Mouse (Mus musculus): ENCODE measurements around the gene Btbd19.

The Btbd19 gene

DNA sequence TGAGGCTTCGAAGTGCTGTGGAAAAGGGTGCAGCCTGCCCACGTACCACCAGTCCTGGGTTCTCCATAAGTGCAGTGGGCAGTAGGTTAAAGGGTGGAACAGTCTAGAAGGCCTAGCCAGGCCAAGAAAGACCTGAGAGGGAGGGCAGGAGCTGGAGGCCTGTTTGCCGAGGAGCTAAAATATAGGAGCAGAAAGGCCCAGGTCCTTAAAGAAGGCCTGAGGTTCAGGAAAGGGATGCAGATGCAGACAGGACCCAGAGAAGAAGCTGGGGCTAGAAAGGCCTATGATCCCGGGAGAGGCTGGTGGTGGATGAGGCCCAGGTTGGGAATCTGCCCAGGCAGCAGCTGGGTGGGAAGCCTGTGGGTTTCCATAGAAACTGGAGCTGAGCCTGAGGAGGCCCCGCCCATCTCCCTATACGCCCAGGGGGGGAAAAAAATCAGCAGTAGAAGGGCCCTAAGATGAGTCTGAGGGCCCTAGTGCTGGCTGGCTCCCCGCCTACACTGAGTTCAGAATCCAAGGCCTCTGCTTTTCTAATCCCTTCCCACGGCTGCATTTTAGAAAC, at the start of gene Btbd19:
Btbd19 (minus strand) TSS at position 378 of the 562 bp plus-strand sequence.
- DNase-seq (ENCODE audit: low read depth, low spot score), result no peak

DNA sequence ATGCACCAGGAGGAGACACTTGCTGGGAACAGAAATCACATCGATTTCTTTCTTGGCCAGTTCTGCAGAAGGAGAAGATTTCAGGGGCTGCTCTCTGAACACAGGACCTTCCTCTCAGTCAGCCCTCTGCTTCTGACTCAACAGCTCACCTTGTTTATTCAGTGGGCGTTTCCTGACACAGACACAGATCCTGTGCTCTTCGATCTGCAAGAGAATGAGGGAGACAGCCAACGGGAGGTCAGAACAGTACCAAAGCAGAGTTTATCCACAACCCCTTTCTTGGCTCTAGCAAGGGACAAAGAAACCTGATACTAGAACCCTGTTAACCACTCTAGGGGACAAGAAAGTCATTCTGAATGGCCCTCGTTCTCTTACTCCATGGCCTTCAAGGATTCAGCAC, 44.4 kb upstream of the Btbd19 start:
- DNase-seq (ENCODE audit: low read depth, low spot score), result no peak

GRCm38 (mm10) chr4:117161183-117161582, 35.7 kb upstream of the Btbd19 start:
- no peak for DNase-seq (ENCODE audit: low read depth, low spot score)

DNA sequence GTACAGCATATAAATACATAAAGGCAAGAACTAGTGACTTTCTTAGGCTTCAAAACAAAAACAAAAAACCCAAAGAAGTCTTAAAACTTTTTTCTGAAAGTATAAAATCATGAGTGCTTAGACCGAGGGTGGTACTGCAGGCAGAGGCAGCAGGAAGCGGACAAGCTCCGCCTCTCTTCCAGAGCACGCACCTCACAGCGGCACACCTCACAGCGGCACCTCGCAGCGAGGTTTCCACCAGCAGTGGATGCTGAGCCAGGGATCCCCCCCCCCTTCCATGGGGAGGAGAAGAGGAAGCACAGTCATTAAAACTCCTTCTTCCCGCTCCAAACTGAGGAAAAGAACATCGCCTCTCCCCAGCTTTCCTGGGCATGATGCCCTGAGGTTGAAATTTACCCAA, 34.1 kb upstream of the Btbd19 start:
- DNase-seq (ENCODE audit: low read depth, low spot score), result no peak

DNA sequence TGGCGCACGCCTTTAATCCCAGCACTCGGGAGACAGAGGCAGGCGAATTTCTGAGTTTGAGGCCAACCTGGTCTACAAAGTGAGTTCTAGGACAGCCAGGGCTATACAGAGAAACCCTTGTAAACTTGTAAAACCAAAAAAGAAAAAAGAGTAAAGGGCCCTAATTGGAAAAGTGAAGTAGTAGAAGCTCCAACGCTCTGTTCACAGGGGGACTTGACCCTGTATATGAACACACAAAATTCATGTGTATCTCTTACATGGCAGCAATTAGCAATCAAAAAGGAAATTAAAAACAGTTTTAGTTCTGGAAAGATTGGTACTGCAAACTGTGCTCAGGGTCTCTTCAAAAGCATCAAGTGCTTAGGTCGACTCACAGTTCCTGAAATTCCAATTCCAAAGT, 30.8 kb upstream of the Btbd19 start:
- DNase-seq (ENCODE audit: low read depth, low spot score), result no peak

DNA sequence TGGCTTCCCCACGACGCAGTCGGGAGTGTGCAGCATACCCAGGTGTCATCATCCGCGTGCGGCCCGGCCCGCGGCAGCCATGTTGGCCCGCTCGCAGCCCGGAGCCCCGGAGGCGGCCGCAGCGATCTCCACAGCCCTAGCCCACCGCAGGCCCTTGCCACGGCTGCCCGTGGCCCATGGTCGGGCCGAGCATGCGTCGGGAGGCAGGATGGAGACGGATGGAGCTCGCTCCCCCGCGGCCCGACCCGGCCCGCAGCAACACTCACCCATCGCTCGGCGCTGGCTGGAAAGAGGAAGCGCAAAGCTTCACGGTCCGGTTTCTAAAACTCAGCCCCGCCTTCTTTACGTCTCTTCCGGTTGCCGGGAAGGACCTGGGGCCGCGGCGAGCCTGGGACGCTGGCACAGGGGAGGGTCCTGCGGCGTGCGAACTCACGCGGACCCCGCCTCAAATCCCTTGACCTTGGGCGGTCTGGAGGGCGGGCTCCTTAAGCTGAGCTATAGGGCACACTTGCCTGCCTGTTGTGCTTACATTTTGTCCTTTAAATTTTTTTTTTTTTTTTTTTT, 30.3 kb upstream of the Btbd19 start, which contains the start of gene Rps8:
Rps8 (minus strand) TSS at position 452 of the 564 bp plus-strand sequence.
- peak; percentile 78 for DNase-seq (ENCODE audit: low read depth, low spot score)

- DNase-seq (ENCODE audit: low read depth, low spot score), result no peak
Measured at GRCm38 (mm10) chr4:117155020-117155791, 29.7 kb upstream of the Btbd19 start.

- no peak for DNase-seq (ENCODE audit: low read depth, low spot score)
Measured at GRCm38 (mm10) chr4:117152714-117153113, 27.2 kb upstream of the Btbd19 start.

GRCm38 (mm10) chr4:117151416-117151815, 25.9 kb upstream of the Btbd19 start:
- no peak for DNase-seq (ENCODE audit: low read depth, low spot score)

- no peak for DNase-seq (ENCODE audit: low read depth, low spot score)
Measured at GRCm38 (mm10) chr4:117150212-117150733, 24.7 kb upstream of the Btbd19 start.

DNA sequence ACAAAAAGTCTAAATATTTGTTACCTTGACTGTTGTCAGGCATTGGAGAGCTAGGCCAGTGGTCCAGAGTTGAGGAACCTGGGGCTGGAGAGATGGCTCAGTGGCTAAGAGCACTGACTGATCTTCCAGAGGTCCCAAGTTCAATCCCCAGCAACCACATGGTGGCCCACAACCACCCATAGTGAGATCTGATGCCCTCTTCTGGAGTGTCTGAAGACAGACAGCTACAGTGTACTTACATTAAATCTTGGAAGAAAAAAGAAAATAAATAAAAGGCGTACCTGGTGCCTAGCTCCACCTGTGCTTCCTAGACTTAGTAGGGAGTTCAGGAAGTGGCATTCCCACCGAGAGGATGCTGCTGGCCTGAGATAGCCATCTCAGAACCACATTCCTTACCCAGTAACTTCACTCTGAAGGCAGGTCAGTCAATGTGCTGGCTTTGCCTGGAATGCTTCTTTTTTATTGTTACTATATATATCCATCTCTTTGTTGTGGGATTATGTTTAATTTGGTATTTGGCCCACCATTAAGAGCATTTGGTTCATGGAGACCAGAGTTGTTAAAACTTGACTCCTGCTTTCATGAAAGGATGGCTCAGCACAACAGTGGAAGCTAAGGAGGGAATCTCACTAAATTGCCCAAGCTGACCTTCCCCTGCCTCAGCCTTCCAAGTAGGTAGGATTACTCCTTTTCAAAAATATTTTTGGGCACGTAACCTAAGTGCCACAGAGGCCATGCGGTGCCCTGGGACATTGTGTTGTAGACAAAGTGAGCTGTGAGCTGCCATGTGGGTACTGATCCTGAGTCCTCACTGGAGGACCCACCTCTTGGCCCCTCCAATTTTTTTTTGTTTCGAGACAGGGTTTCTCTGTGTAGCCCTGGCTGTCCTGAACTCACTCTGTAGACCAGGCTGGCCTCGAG, 24.0 kb upstream of the Btbd19 start:
- DNase-seq (ENCODE audit: low read depth, low spot score), result no peak

DNA sequence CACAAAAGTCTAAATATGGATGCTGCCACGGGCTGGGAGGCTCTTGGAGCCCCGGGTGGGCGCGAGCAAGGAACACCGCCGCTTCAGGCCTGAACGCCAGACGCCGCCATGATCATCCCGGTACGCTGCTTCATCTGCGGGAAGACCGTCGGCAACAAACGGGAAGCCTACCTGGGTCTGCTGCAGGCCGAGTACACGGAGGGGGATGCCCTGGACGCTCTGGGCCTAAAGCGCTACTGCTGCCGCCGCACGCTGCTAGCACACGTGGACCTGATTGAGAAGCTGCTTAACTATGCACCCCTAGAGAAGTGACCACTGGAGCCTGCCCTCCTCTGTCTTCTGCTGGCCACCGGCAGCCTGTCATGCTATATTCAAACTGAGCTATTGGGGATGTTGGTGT, 23.3 kb upstream of the Btbd19 start:
- no peak for DNase-seq (ENCODE audit: low read depth, low spot score)

- DNase-seq (ENCODE audit: low read depth, low spot score), result no peak
Measured at GRCm38 (mm10) chr4:117148047-117148713, 22.7 kb upstream of the Btbd19 start.

DNA sequence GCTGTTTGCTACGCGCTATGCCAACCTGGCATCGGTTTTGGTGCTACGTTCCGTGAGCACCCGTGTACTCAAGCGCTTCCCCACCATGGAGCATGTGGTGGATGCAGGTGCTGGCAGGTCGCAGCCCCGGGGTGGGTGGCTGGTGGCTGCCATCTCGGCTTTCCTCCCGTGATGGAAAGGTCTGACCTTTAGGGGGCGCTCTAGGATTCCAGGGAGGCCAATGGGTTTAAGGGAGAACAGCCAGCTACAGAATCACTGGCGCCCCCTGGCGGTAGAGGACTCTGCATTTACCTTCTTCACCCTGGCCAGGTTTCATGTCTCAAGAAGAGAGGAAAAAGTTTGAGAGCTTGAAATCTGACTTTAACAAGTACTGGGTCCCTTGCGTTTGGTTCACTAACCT, 20.7 kb upstream of the Btbd19 start:
- peak; percentile 79 for DNase-seq (ENCODE audit: low read depth, low spot score)

DNA sequence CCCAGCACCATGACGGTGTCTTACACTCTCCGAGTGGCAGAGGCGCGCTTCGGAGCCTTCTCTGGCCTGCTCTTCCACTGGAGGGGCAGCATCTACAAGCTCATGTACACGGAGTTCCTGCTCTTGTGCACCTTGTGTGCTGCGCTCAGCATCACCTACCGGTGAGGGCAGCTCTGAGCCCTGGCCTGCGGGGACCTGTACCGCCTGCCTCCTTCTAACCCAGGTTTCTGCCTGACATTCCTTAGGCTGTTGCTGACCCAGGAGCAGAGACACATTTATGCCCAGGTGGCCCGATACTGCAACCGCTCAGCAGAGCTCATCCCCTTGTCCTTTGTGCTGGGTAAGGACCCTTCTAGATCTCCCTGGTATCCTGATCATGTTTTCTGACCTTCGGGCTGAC, 19.7 kb upstream of the Btbd19 start:
- DNase-seq (ENCODE audit: low read depth, low spot score), result no peak

GRCm38 (mm10) chr4:117143023-117143422, 17.5 kb upstream of the Btbd19 start:
- no peak for DNase-seq (ENCODE audit: low read depth, low spot score)

- DNase-seq (ENCODE audit: low read depth, low spot score), result no peak
Measured at GRCm38 (mm10) chr4:117140613-117141012, 15.1 kb upstream of the Btbd19 start.

GRCm38 (mm10) chr4:117139217-117139612, 13.7 kb upstream of the Btbd19 start:
- no peak for DNase-seq (ENCODE audit: low read depth, low spot score)

DNA sequence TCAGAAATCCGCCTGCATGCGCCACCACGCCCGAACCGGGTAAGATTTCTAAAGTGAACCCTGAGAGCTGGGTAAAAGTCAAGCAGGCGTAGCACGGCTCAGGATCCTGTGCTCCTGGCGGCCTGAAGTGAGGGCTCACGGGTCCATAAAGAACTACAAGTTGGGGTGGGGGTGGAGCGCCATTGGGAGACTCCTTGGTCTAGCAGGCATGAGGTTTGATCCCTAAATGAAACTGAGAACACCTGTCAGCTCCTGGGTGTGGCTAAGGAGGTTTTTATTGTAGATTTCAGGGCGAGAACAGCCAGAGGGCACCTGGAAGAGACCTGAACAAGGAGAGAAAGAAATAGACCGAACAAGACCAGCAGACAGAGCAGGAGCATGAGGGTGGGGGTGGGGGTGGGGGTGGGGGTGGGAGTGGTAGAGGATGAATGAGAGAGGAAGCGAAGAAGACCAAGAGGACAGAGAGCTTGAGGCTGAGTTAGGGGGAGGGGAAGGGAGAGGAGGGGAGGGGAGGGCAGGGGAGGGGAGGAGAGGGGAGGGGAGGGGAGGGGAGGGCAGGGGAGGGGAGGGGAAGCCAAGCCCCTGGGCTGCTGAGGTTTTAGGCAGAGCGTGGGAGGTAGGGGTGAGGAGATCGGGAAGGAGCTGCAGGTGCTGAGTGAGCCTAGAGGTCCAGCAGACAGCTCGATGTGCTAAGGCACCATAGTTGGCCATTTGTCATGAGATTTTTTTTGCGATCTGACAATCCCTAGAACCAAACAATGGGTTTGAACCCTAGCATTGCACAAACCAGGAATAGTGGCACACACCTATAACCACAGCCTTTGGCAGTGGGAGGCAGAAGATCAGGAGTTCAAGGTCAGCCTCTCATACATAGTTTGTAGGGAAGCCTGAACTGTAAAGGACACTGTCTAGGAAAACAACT, 13.0 kb upstream of the Btbd19 start:
- DNase-seq (ENCODE audit: low read depth, low spot score), result no peak

- no peak for DNase-seq (ENCODE audit: low read depth, low spot score)
Measured at GRCm38 (mm10) chr4:117136034-117136433, 10.5 kb upstream of the Btbd19 start.
